Mouse (Mus musculus): ENCODE data around the gene Rapgef3.

DNA sequence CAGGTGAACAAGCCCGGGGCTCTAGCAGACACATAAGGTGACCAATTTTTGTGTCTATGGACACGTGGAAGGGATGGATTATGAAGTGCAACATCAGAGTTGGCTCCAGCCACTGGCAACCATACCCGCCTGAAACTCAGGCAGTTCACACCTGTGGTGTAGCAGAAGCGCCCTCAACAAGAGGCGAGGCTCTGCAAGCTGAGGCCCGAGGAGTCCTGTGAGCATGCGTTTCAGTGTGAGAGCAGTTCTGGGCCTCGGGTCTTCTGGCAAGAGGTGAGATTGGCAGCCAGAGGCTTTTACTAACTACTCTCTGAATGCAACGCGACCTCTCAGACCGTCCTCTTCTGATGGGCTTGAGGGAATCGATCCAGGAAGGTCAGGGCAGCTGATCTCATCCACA lies 26.1 kb downstream of the Rapgef3 start:
- TF ChIP-seq CTCF (IDR thresholded peaks at IDR 0.05; ENCODE audit: low read depth) (no peak), EP300 (IDR thresholded peaks at IDR 0.05; ENCODE audit: low read depth) (no peak)

Data from heart, postnatal 0 days (tissue).